Mouse (Mus musculus): ENCODE measurements around the gene Traf2. TPM values are rescaled to one million over a fixed set of nuclear protein-coding genes. Genes with fewer than 3 reads are reported as not detected.

Gene Traf2
- 18.9 and 21.2 TPM in 2 replicates for polyA plus RNA-seq (2015; fragmentation: Nextera tagmentation; extraction: Ambion mirVana)

- Histone ChIP-seq H3K36me3 (replicated peaks) (no peaks in the 10 kb centered on the region), H3K9me3 (no peaks in the 10 kb centered on the region), H3K4me3 (peak within 1 kb of the TSS; percentile 67), H3K4me1 (peaks cover 11% of the 10 kb centered on the region), H3K4me2 (peak within 1 kb of the TSS; percentile 70), H3K27ac (0 out of 2 replicates have a peak within 1 kb of the TSS, but pooled peaks have one; percentile 59), H3K27me3 (replicated peaks) (no peaks in the 10 kb centered on the region), H3K9ac (peak within 1 kb of the TSS; percentile 49)
- 2% methylated on average over 48 of the region's 48 CpGs for WGBS
- ATAC-seq (replicated peaks): peak; percentile 100
Observed at GRCm38 (mm10) chr2:25546811-25547491, at the start of gene Traf2. Gene Traf2 (minus strand): TSS chr2:25546940.

- Histone ChIP-seq H3K27ac (no peak overlapping the region), H3K36me3 (replicated peaks) (peaks cover 56% of the 10 kb centered on the region), H3K4me2 (no peak overlapping the region), H3K27me3 (replicated peaks) (no peaks in the 10 kb centered on the region), H3K9me3 (no peaks in the 10 kb centered on the region), H3K9ac (no peak overlapping the region), H3K4me1 (no peaks in the 10 kb centered on the region), H3K4me3 (no peak overlapping the region)
- ATAC-seq (replicated peaks): no peak
- WGBS: 86% methylated on average over 2 of the region's 2 CpGs
Observed at GRCm38 (mm10) chr2:25591863-25592262, 45.1 kb upstream of the Traf2 start.

- H3K27me3 ChIP-seq (replicated peaks): no peaks in the 10 kb centered on the region
- H3K4me3 ChIP-seq: no peak overlapping the region
- H3K4me1 ChIP-seq: no peaks in the 10 kb centered on the region
- no peak for ATAC-seq (replicated peaks)
- WGBS: 96% methylated on average over 8 of the region's 8 CpGs
- no peak overlapping the region for H3K9ac ChIP-seq
- H3K36me3 ChIP-seq (replicated peaks): peaks cover 41% of the 10 kb centered on the region
- no peak overlapping the region for H3K27ac ChIP-seq
- H3K9me3 ChIP-seq: no peaks in the 10 kb centered on the region
- H3K4me2 ChIP-seq: no peak overlapping the region
Observed at GRCm38 (mm10) chr2:25588227-25588907, 41.6 kb upstream of the Traf2 start.

- no peak for ATAC-seq (replicated peaks)
- H3K4me1 ChIP-seq: peaks cover 9% of the 10 kb centered on the region
- H3K27me3 ChIP-seq (replicated peaks): no peaks in the 10 kb centered on the region
- H3K27ac ChIP-seq: no peak overlapping the region
- peaks cover 31% of the 10 kb centered on the region for H3K36me3 ChIP-seq (replicated peaks)
- H3K4me3 ChIP-seq: no peak overlapping the region
- H3K4me2 ChIP-seq: no peak overlapping the region
- WGBS: 91% methylated on average over 8 of the region's 8 CpGs
- H3K9ac ChIP-seq: no peak overlapping the region
- H3K9me3 ChIP-seq: no peaks in the 10 kb centered on the region
Observed at GRCm38 (mm10) chr2:25587290-25587689, 40.5 kb upstream of the Traf2 start.

- Histone ChIP-seq H3K36me3 (replicated peaks) (peaks cover 18% of the 10 kb centered on the region), H3K4me1 (peaks cover 22% of the 10 kb centered on the region), H3K4me3 (no peak overlapping the region), H3K9me3 (no peaks in the 10 kb centered on the region), H3K27me3 (replicated peaks) (peaks cover under 1% of the 10 kb centered on the region), H3K4me2 (no peak overlapping the region), H3K9ac (no peak overlapping the region), H3K27ac (no peak overlapping the region)
- 93% methylated on average over 3 of the region's 3 CpGs for WGBS
- no peak for ATAC-seq (replicated peaks)
Observed at GRCm38 (mm10) chr2:25585601-25586000, 38.9 kb upstream of the Traf2 start.

- Histone ChIP-seq H3K4me2 (no peak overlapping the region), H3K4me1 (peaks cover 29% of the 10 kb centered on the region), H3K36me3 (replicated peaks) (peaks cover 16% of the 10 kb centered on the region; the same call in 1 of the 2 replicates), H3K27ac (no peak overlapping the region), H3K9ac (no peak overlapping the region), H3K27me3 (replicated peaks) (peaks cover 8% of the 10 kb centered on the region), H3K4me3 (no peak overlapping the region), H3K9me3 (no peaks in the 10 kb centered on the region)
- ATAC-seq (replicated peaks): no peak
- WGBS: 89% methylated on average over 4 of the region's 4 CpGs
Observed at GRCm38 (mm10) chr2:25584856-25585255, 38.1 kb upstream of the Traf2 start.

- H3K27me3 ChIP-seq (replicated peaks): peaks cover 15% of the 10 kb centered on the region
- no peaks in the 10 kb centered on the region for H3K9me3 ChIP-seq
- peaks cover 36% of the 10 kb centered on the region for H3K4me1 ChIP-seq
- H3K27ac ChIP-seq: no peak overlapping the region
- no peak overlapping the region for H3K4me3 ChIP-seq
- no peak for ATAC-seq (replicated peaks)
- H3K9ac ChIP-seq: no peak overlapping the region
- WGBS: 99% methylated on average over 3 of the region's 3 CpGs
- peaks cover 16% of the 10 kb centered on the region; the same call in 1 of the 2 replicates for H3K36me3 ChIP-seq (replicated peaks)
- no peak overlapping the region for H3K4me2 ChIP-seq
Observed at GRCm38 (mm10) chr2:25584152-25584551, 37.4 kb upstream of the Traf2 start.

GRCm38 (mm10) chr2:25583571-25583970, 36.8 kb upstream of the Traf2 start:
- Histone ChIP-seq H3K9ac (no peak overlapping the region), H3K4me1 (peaks cover 40% of the 10 kb centered on the region), H3K36me3 (replicated peaks) (peaks cover 16% of the 10 kb centered on the region; the same call in 1 of the 2 replicates), H3K9me3 (no peaks in the 10 kb centered on the region), H3K4me2 (no peak overlapping the region), H3K4me3 (no peak overlapping the region), H3K27me3 (replicated peaks) (peaks cover 21% of the 10 kb centered on the region), H3K27ac (no peak overlapping the region)
- no peak for ATAC-seq (replicated peaks)
- WGBS: 82% methylated on average over 4 of the region's 4 CpGs

- WGBS: 72% methylated on average over 6 of the region's 6 CpGs
- H3K4me3 ChIP-seq: no peak overlapping the region
- peaks cover 26% of the 10 kb centered on the region for H3K27me3 ChIP-seq (replicated peaks)
- H3K9me3 ChIP-seq: no peaks in the 10 kb centered on the region
- H3K9ac ChIP-seq: no peak overlapping the region
- peaks cover 44% of the 10 kb centered on the region for H3K4me1 ChIP-seq
- H3K4me2 ChIP-seq: no peak overlapping the region
- H3K36me3 ChIP-seq (replicated peaks): peaks cover 16% of the 10 kb centered on the region; the same call in 1 of the 2 replicates
- H3K27ac ChIP-seq: no peak overlapping the region
- no peak for ATAC-seq (replicated peaks)
Observed at GRCm38 (mm10) chr2:25583120-25583481, 36.4 kb upstream of the Traf2 start.

- Histone ChIP-seq H3K4me3 (no peak overlapping the region), H3K27me3 (replicated peaks) (peaks cover 31% of the 10 kb centered on the region), H3K36me3 (replicated peaks) (peaks cover 16% of the 10 kb centered on the region; the same call in 1 of the 2 replicates), H3K9me3 (no peaks in the 10 kb centered on the region), H3K4me1 (peaks cover 49% of the 10 kb centered on the region), H3K27ac (no peak overlapping the region), H3K9ac (no peak overlapping the region), H3K4me2 (no peak overlapping the region)
- ATAC-seq (replicated peaks): peak; percentile 41; the same call in 1 of the 2 replicates
- WGBS: 56% methylated on average over 12 of the region's 12 CpGs
Observed at GRCm38 (mm10) chr2:25582466-25583119, 35.9 kb upstream of the Traf2 start.

GRCm38 (mm10) chr2:25581901-25582301, 35.2 kb upstream of the Traf2 start:
- no peak for ATAC-seq (replicated peaks)
- no peak overlapping the region; the same call in 1 of the 2 replicates for H3K4me3 ChIP-seq
- 33% methylated on average over 6 of the region's 6 CpGs for WGBS
- no peak overlapping the region for H3K9ac ChIP-seq
- peak overlapping the region; percentile 71; the same call in 1 of the 2 replicates for H3K4me2 ChIP-seq
- H3K9me3 ChIP-seq: no peaks in the 10 kb centered on the region
- H3K36me3 ChIP-seq (replicated peaks): peaks cover 13% of the 10 kb centered on the region; the same call in 1 of the 2 replicates
- no peak overlapping the region for H3K27ac ChIP-seq
- H3K27me3 ChIP-seq (replicated peaks): peaks cover 38% of the 10 kb centered on the region
- peaks cover 56% of the 10 kb centered on the region for H3K4me1 ChIP-seq

- Histone ChIP-seq H3K4me2 (peak within 1 kb of the TSS; percentile 71), H3K9ac (peak within 1 kb of the TSS; percentile 48), H3K27ac (0 out of 2 replicates have a peak within 1 kb of the TSS, but pooled peaks have one; percentile 4), H3K4me3 (peak within 1 kb of the TSS; percentile 49), H3K9me3 (no peaks in the 10 kb centered on the region), H3K27me3 (replicated peaks) (peaks cover 43% of the 10 kb centered on the region), H3K36me3 (replicated peaks) (peaks cover 9% of the 10 kb centered on the region; the same call in 1 of the 2 replicates), H3K4me1 (peaks cover 57% of the 10 kb centered on the region)
- 4% methylated on average over 19 of the region's 19 CpGs for WGBS
- ATAC-seq (replicated peaks): peak; percentile 80
Observed at GRCm38 (mm10) chr2:25581294-25581864, 34.6 kb upstream of the Traf2 start, which contains the start of gene Ajm1. Gene Ajm1 (minus strand): TSS chr2:25581757.

All from midbrain, embryonic 15.5 days (tissue).